Mouse (Mus musculus) heart, embryonic 10.5 days (tissue): Measurements from ENCODE around the gene Icam1. TPM values are rescaled to one million over a fixed set of nuclear protein-coding genes. Genes with fewer than 3 reads are reported as not detected.
A peak's percentile ranks its signal among the peaks of the same experiment; 100 is the strongest.
"Not testable (repeated sequence)": the region's sequence is repeated elsewhere in the genome, so short reads cannot be mapped to it uniquely, and the experiment has no call there.

ENCODE experiments used
- DNase-seq: peaks from one replicate; pipeline ENCODE4 v3.0.0-alpha.2; 2017; ENCODE audit warnings: low spot score
- H3K27ac ChIP-seq: fragments of 300-500 bp; sonication (generic); 2 replicates; pipeline ENCODE4 v1.5.1; 2016; ENCODE audit warnings: mild to moderate bottlenecking
- H3K27me3 ChIP-seq: fragments of 300-500 bp; sonication (generic); 2 replicates; pipeline ENCODE4 v1.6.1; 2016; ENCODE audit warnings: mild to moderate bottlenecking; ENCODE audit not compliant: poor library complexity, insufficient read depth, severe bottlenecking
- H3K36me3 ChIP-seq: fragments of 300-500 bp; sonication (generic); 2 replicates; pipeline ENCODE4 v1.6.1; 2016; ENCODE audit warnings: mild to moderate bottlenecking, moderate library complexity
- H3K4me1 ChIP-seq: fragments of 300-500 bp; sonication (generic); 2 replicates; pipeline ENCODE4 v1.6.1; 2016; ENCODE audit warnings: mild to moderate bottlenecking
- H3K4me3 ChIP-seq: fragments of 300-500 bp; sonication (generic); 2 replicates; pipeline ENCODE4 v1.5.1; 2016; ENCODE audit warnings: mild to moderate bottlenecking, moderate library complexity
- H3K9me3 ChIP-seq: fragments of 300-500 bp; sonication (generic); 2 replicates; pipeline ENCODE4 v1.6.1; 2016; ENCODE audit warnings: mild to moderate bottlenecking, moderate library complexity
- WGBS: fragments of 180-500 bp; shearing (Covaris S2); methylation state at CpG from one replicate; pipeline ENCODE4 v1.1.7; 2016; 5-methylcytosine and 5-hydroxymethylcytosine counted together
- polyA plus RNA-seq: library from polyadenylated mRNA; unstranded; fragments of >200 nt; fragmentation: Nextera tagmentation; extraction: Ambion mirVana; gene quantifications from 2 replicates; pipeline ENCODE4 v1.2.1, GENCODE M21; 2016

Icam1 gene
- polyA plus RNA-seq, 1 experiment from 2014 or later: 9.7 TPM

GRCm38 (mm10) chr9:21001651-21002200, 14.1 kb upstream of the Icam1 start:
- Histone ChIP-seq H3K4me3 (no peak overlapping the region), H3K4me1 (peaks cover 5% of the 10 kb centered on the region), H3K9me3 (no peaks in the 10 kb centered on the region), H3K36me3 (peaks cover 21% of the 10 kb centered on the region), H3K27me3 (no peaks in the 10 kb centered on the region), H3K27ac (no peak overlapping the region)
- 65% methylated on average over 6 of the region's 6 CpGs for WGBS
- DNase-seq: no peak

- Histone ChIP-seq H3K4me1 (peaks cover 5% of the 10 kb centered on the region), H3K36me3 (peaks cover 26% of the 10 kb centered on the region), H3K9me3 (no peaks in the 10 kb centered on the region), H3K27me3 (no peaks in the 10 kb centered on the region), H3K27ac (peak overlapping the region; percentile 93), H3K4me3 (peak overlapping the region; percentile 88)
- WGBS: 17% methylated on average over 7 of the region's 7 CpGs
- no peak for DNase-seq
Observed at GRCm38 (mm10) chr9:21002270-21002626, 13.5 kb upstream of the Icam1 start.

GRCm38 (mm10) chr9:21002627-21003551, 12.9 kb upstream of the Icam1 start, which contains the start of gene Mrpl4:
Gene Mrpl4, plus strand, starts transcription at chr9:21002738.
- peak; percentile 95 for DNase-seq
- no peaks in the 10 kb centered on the region for H3K9me3 ChIP-seq
- under 1% methylated on average over 72 of the region's 72 CpGs for WGBS
- peak within 1 kb of the TSS; percentile 88 for H3K4me3 ChIP-seq
- H3K36me3 ChIP-seq: peaks cover 33% of the 10 kb centered on the region
- H3K27me3 ChIP-seq: no peaks in the 10 kb centered on the region
- peaks cover 5% of the 10 kb centered on the region for H3K4me1 ChIP-seq
- peak within 1 kb of the TSS; percentile 93 for H3K27ac ChIP-seq

- Histone ChIP-seq H3K27me3 (peaks cover 6% of the 10 kb centered on the region; the same call in 1 of the 2 replicates), H3K4me3 (no peak overlapping the region), H3K9me3 (no peaks in the 10 kb centered on the region), H3K36me3 (peaks cover 49% of the 10 kb centered on the region), H3K4me1 (peaks cover 8% of the 10 kb centered on the region), H3K27ac (no peak overlapping the region)
- no peak for DNase-seq
- WGBS: 91% methylated on average over 10 of the region's 10 CpGs
Observed at GRCm38 (mm10) chr9:21007313-21007952, 8.4 kb upstream of the Icam1 start.

- H3K9me3 ChIP-seq: no peaks in the 10 kb centered on the region
- H3K27ac ChIP-seq: no peak overlapping the region
- 81% methylated on average over 7 of the region's 7 CpGs for WGBS
- peaks cover 49% of the 10 kb centered on the region for H3K36me3 ChIP-seq
- H3K27me3 ChIP-seq: peaks cover 6% of the 10 kb centered on the region; the same call in 1 of the 2 replicates
- no peak for DNase-seq
- H3K4me1 ChIP-seq: peaks cover 8% of the 10 kb centered on the region
- no peak overlapping the region for H3K4me3 ChIP-seq
Observed at GRCm38 (mm10) chr9:21008007-21008406, 7.8 kb upstream of the Icam1 start.

- peaks cover 23% of the 10 kb centered on the region for H3K27me3 ChIP-seq
- DNase-seq: no peak
- 48% methylated on average over 2 of the region's 2 CpGs for WGBS
- no peaks in the 10 kb centered on the region for H3K9me3 ChIP-seq
- no peak overlapping the region for H3K4me3 ChIP-seq
- H3K4me1 ChIP-seq: peaks cover 12% of the 10 kb centered on the region
- H3K27ac ChIP-seq: no peak overlapping the region
- H3K36me3 ChIP-seq: peaks cover 40% of the 10 kb centered on the region
Observed at GRCm38 (mm10) chr9:21010362-21010761, 5.4 kb upstream of the Icam1 start.

- H3K9me3 ChIP-seq, H3K27ac ChIP-seq, H3K4me3 ChIP-seq, DNase-seq: not testable (repeated sequence)
- Histone ChIP-seq H3K27me3 (peaks cover 30% of the 10 kb centered on the region), H3K4me1 (peaks cover 19% of the 10 kb centered on the region), H3K36me3 (peaks cover 33% of the 10 kb centered on the region)
- WGBS: 64% methylated on average over 9 of the region's 9 CpGs
Observed at GRCm38 (mm10) chr9:21010939-21011541, 4.7 kb upstream of the Icam1 start.

GRCm38 (mm10) chr9:21011846-21012312, 3.9 kb upstream of the Icam1 start:
- H3K4me1 ChIP-seq: peaks cover 27% of the 10 kb centered on the region
- no peaks in the 10 kb centered on the region for H3K9me3 ChIP-seq
- H3K27ac ChIP-seq: peak overlapping the region; percentile 36; the same call in 1 of the 2 replicates
- peaks cover 38% of the 10 kb centered on the region for H3K27me3 ChIP-seq
- 53% methylated on average over 5 of the region's 5 CpGs for WGBS
- no peak for DNase-seq
- H3K36me3 ChIP-seq: peaks cover 26% of the 10 kb centered on the region
- H3K4me3 ChIP-seq: no peak overlapping the region

- peaks cover 27% of the 10 kb centered on the region for H3K4me1 ChIP-seq
- peaks cover 43% of the 10 kb centered on the region for H3K27me3 ChIP-seq
- WGBS: 33% methylated on average over 1 of the region's 1 CpGs
- H3K9me3 ChIP-seq: no peaks in the 10 kb centered on the region
- no peak overlapping the region for H3K4me3 ChIP-seq
- DNase-seq: no peak
- H3K27ac ChIP-seq: peak overlapping the region; percentile 36; the same call in 1 of the 2 replicates
- H3K36me3 ChIP-seq: peaks cover 21% of the 10 kb centered on the region
Observed at GRCm38 (mm10) chr9:21012368-21012767, 3.4 kb upstream of the Icam1 start.

GRCm38 (mm10) chr9:21014691-21015570, 854 bp upstream of the Icam1 start:
- peak overlapping the region; percentile 57 for H3K4me3 ChIP-seq
- 1% methylated on average over 29 of the region's 29 CpGs for WGBS
- H3K9me3 ChIP-seq: no peaks in the 10 kb centered on the region
- H3K27me3 ChIP-seq: peaks cover 64% of the 10 kb centered on the region
- no peak for DNase-seq
- H3K36me3 ChIP-seq: no peaks in the 10 kb centered on the region
- peak overlapping the region; percentile 47 for H3K27ac ChIP-seq
- peaks cover 27% of the 10 kb centered on the region for H3K4me1 ChIP-seq

GRCm38 (mm10) chr9:21016331-21017176, 769 bp downstream of the Icam1 start:
- Histone ChIP-seq H3K27ac (no peak overlapping the region), H3K4me1 (peaks cover 27% of the 10 kb centered on the region), H3K9me3 (no peaks in the 10 kb centered on the region), H3K36me3 (no peaks in the 10 kb centered on the region), H3K4me3 (peak overlapping the region; percentile 57), H3K27me3 (peaks cover 64% of the 10 kb centered on the region)
- WGBS: 6% methylated on average over 17 of the region's 17 CpGs
- DNase-seq: no peak
